Mouse (Mus musculus) kidney, adult 2 months (tissue): ENCODE measurements around the gene Rad51.

ENCODE experiments used
- CTCF ChIP-seq: fragments of 200-500 bp; conservative IDR thresholded peaks from 2 replicates; pipeline ENCODE4 v1.5.1; 2011; ENCODE audit warnings: low read depth, mild to moderate bottlenecking, control low read depth, low read length, moderate library complexity, mixed read lengths; ENCODE audit not compliant: insufficient read depth, insufficient read length
- POLR2A ChIP-seq: fragments of 200-500 bp; IDR thresholded peaks from one replicate; pipeline ENCODE4 v1.6.1; 2011; ENCODE audit warnings: low read depth, low read length, control low read depth

- TF ChIP-seq POLR2A, result no peak
- no peak for TF ChIP-seq CTCF
Measured at GRCm38 (mm10) chr2:119174866-119175265, 62.3 kb downstream of the Rad51 start.
